Mouse (Mus musculus): ENCODE data around the gene Slc7a14. TPM values are rescaled to one million over a fixed set of nuclear protein-coding genes. Genes with fewer than 3 reads are reported as not detected.

The Slc7a14 gene
- polyA plus RNA-seq, 1 experiment = not detected

GRCm38 (mm10) chr3:31229281-31229680 is 80.9 kb downstream of the Slc7a14 start:
- H3K27me3 ChIP-seq (ENCODE audit: control insufficient read depth, insufficient read depth, low read length) = no peaks in the 10 kb centered on the region
- WGBS = 81% methylated on average over 5 of the region's 5 CpGs
- no peak for TF ChIP-seq POLR2A (IDR thresholded peaks at IDR 0.05; ENCODE audit: low read depth, low read length)
- no peak for TF ChIP-seq CTCF (IDR thresholded peaks at IDR 0.05; ENCODE audit: extremely low read depth, insufficient read depth, insufficient read length, insufficient replicate concordance)

GRCm38 (mm10) chr3:31228487-31228886 is 81.7 kb downstream of the Slc7a14 start:
- Histone ChIP-seq H3K36me3 (ENCODE audit: control insufficient read depth, insufficient read depth, low read length) (no peaks in the 10 kb centered on the region), H3K27me3 (ENCODE audit: control insufficient read depth, insufficient read depth, low read length) (no peaks in the 10 kb centered on the region), H3K4me1 (ENCODE audit: control insufficient read depth, insufficient read depth, insufficient read length) (no peaks in the 10 kb centered on the region), H3K4me3 (ENCODE audit: extremely low read depth, insufficient read depth, insufficient read length) (no peak overlapping the region), H3K27ac (ENCODE audit: insufficient read depth, low read length) (no peak overlapping the region)
- WGBS = 89% methylated on average over 2 of the region's 2 CpGs
- TF ChIP-seq CTCF (IDR thresholded peaks at IDR 0.05; ENCODE audit: extremely low read depth, insufficient read depth, insufficient read length, insufficient replicate concordance) (no peak), POLR2A (IDR thresholded peaks at IDR 0.05; ENCODE audit: low read depth, low read length) (no peak)
- no peak for DNase-seq (ENCODE audit: low read depth in 1 of 2, low spot score in 2 of 2)

More at GRCm38 (mm10) chr3:31229281-31229680, 80.9 kb downstream of the Slc7a14 start:
- Histone ChIP-seq H3K27ac (ENCODE audit: insufficient read depth, low read length) (no peak overlapping the region), H3K36me3 (ENCODE audit: control insufficient read depth, insufficient read depth, low read length) (no peaks in the 10 kb centered on the region), H3K4me1 (ENCODE audit: control insufficient read depth, insufficient read depth, insufficient read length) (no peaks in the 10 kb centered on the region), H3K4me3 (ENCODE audit: extremely low read depth, insufficient read depth, insufficient read length) (no peak overlapping the region)
- no peak for DNase-seq (ENCODE audit: low read depth in 1 of 2, low spot score in 2 of 2)

- Histone ChIP-seq H3K36me3 (ENCODE audit: control insufficient read depth, insufficient read depth, low read length) (no peaks in the 10 kb centered on the region), H3K4me3 (ENCODE audit: extremely low read depth, insufficient read depth, insufficient read length) (no peak overlapping the region), H3K27me3 (ENCODE audit: control insufficient read depth, insufficient read depth, low read length) (no peaks in the 10 kb centered on the region), H3K27ac (ENCODE audit: insufficient read depth, low read length) (no peak overlapping the region), H3K4me1 (ENCODE audit: control insufficient read depth, insufficient read depth, insufficient read length) (no peaks in the 10 kb centered on the region)
- TF ChIP-seq POLR2A (IDR thresholded peaks at IDR 0.05; ENCODE audit: low read depth, low read length) (no peak), CTCF (IDR thresholded peaks at IDR 0.05; ENCODE audit: extremely low read depth, insufficient read depth, insufficient read length, insufficient replicate concordance) (no peak)
- no peak for DNase-seq (ENCODE audit: low read depth in 1 of 2, low spot score in 2 of 2)
- WGBS = 96% methylated on average over 17 of the region's 17 CpGs
These were observed 86.6 kb downstream of the Slc7a14 start for GRCm38 (mm10) chr3:31223551-31223950.

- Histone ChIP-seq H3K4me3 (ENCODE audit: extremely low read depth, insufficient read depth, insufficient read length) (no peak overlapping the region), H3K27me3 (ENCODE audit: control insufficient read depth, insufficient read depth, low read length) (no peaks in the 10 kb centered on the region), H3K4me1 (ENCODE audit: control insufficient read depth, insufficient read depth, insufficient read length) (no peaks in the 10 kb centered on the region), H3K36me3 (ENCODE audit: control insufficient read depth, insufficient read depth, low read length) (no peaks in the 10 kb centered on the region), H3K27ac (ENCODE audit: insufficient read depth, low read length) (no peak overlapping the region)
- 91% methylated on average over 4 of the region's 4 CpGs for WGBS
- TF ChIP-seq CTCF (IDR thresholded peaks at IDR 0.05; ENCODE audit: extremely low read depth, insufficient read depth, insufficient read length, insufficient replicate concordance) (no peak), POLR2A (IDR thresholded peaks at IDR 0.05; ENCODE audit: low read depth, low read length) (no peak)
- DNase-seq (ENCODE audit: low read depth in 1 of 2, low spot score in 2 of 2) = no peak
These were observed 90.1 kb downstream of the Slc7a14 start for GRCm38 (mm10) chr3:31220040-31220439.

- TF ChIP-seq CTCF (IDR thresholded peaks at IDR 0.05; ENCODE audit: extremely low read depth, insufficient read depth, insufficient read length, insufficient replicate concordance) (no peak), POLR2A (IDR thresholded peaks at IDR 0.05; ENCODE audit: low read depth, low read length) (no peak)
- H3K27me3 ChIP-seq (ENCODE audit: control insufficient read depth, insufficient read depth, low read length) = no peaks in the 10 kb centered on the region
- no peak for DNase-seq (ENCODE audit: low read depth in 1 of 2, low spot score in 2 of 2)
- no peak overlapping the region for H3K4me3 ChIP-seq (ENCODE audit: extremely low read depth, insufficient read depth, insufficient read length)
- H3K27ac ChIP-seq (ENCODE audit: insufficient read depth, low read length) = no peak overlapping the region
- H3K36me3 ChIP-seq (ENCODE audit: control insufficient read depth, insufficient read depth, low read length) = no peaks in the 10 kb centered on the region
- 79% methylated on average over 7 of the region's 7 CpGs for WGBS
- H3K4me1 ChIP-seq (ENCODE audit: control insufficient read depth, insufficient read depth, insufficient read length) = no peaks in the 10 kb centered on the region
These were observed 90.7 kb downstream of the Slc7a14 start for GRCm38 (mm10) chr3:31219483-31219882.

- Histone ChIP-seq H3K4me1 (ENCODE audit: control insufficient read depth, insufficient read depth, insufficient read length) (no peaks in the 10 kb centered on the region), H3K27ac (ENCODE audit: insufficient read depth, low read length) (no peak overlapping the region), H3K4me3 (ENCODE audit: extremely low read depth, insufficient read depth, insufficient read length) (no peak overlapping the region), H3K27me3 (ENCODE audit: control insufficient read depth, insufficient read depth, low read length) (no peaks in the 10 kb centered on the region), H3K36me3 (ENCODE audit: control insufficient read depth, insufficient read depth, low read length) (no peaks in the 10 kb centered on the region)
- TF ChIP-seq POLR2A (IDR thresholded peaks at IDR 0.05; ENCODE audit: low read depth, low read length) (no peak), CTCF (IDR thresholded peaks at IDR 0.05; ENCODE audit: extremely low read depth, insufficient read depth, insufficient read length, insufficient replicate concordance) (no peak)
- 78% methylated on average over 10 of the region's 10 CpGs for WGBS
- no peak for DNase-seq (ENCODE audit: low read depth in 1 of 2, low spot score in 2 of 2)
These were observed 92.7 kb downstream of the Slc7a14 start for GRCm38 (mm10) chr3:31217523-31217922.

- H3K27ac ChIP-seq (ENCODE audit: insufficient read depth, low read length) = no peak overlapping the region
These were observed 96.4 kb downstream of the Slc7a14 start for GRCm38 (mm10) chr3:31213802-31214201.

More at GRCm38 (mm10) chr3:31213802-31214201, 96.4 kb downstream of the Slc7a14 start:
- Histone ChIP-seq H3K36me3 (ENCODE audit: control insufficient read depth, insufficient read depth, low read length) (no peaks in the 10 kb centered on the region), H3K4me1 (ENCODE audit: control insufficient read depth, insufficient read depth, insufficient read length) (no peaks in the 10 kb centered on the region), H3K27me3 (ENCODE audit: control insufficient read depth, insufficient read depth, low read length) (no peaks in the 10 kb centered on the region), H3K4me3 (ENCODE audit: extremely low read depth, insufficient read depth, insufficient read length) (no peak overlapping the region)
- no peak for DNase-seq (ENCODE audit: low read depth in 1 of 2, low spot score in 2 of 2)
- WGBS = 77% methylated on average over 3 of the region's 3 CpGs
- TF ChIP-seq CTCF (IDR thresholded peaks at IDR 0.05; ENCODE audit: extremely low read depth, insufficient read depth, insufficient read length, insufficient replicate concordance) = no peak
- no peak for TF ChIP-seq POLR2A (IDR thresholded peaks at IDR 0.05; ENCODE audit: low read depth, low read length)

Data from spleen, adult 2 months (tissue).